Mouse (Mus musculus) MEL (cell line): ENCODE data around the gene Gm28047.

Experiments
- CHD1 ChIP-seq: IDR thresholded peaks from 2 replicates; pipeline ENCODE4 v1.6.1; 2012; ENCODE audit warnings: low read depth, mild to moderate bottlenecking, inconsistent platforms, low read length, improper control_type of control experiment
- CTCF ChIP-seq, 3 experiments: IDR thresholded peaks in 2 of 3; conservative IDR thresholded peaks in 1 of 3; 2 replicates each; pipeline ENCODE4 v1.5.1; 2011 to 2012; ENCODE audit warnings: low read length in 3 of 3, low read depth in 2 of 3, mild to moderate bottlenecking in 2 of 3, improper control_type of control experiment in 1 of 3, inconsistent platforms in 1 of 3, mixed read lengths in 1 of 3, moderate library complexity in 1 of 3; ENCODE audit not compliant: control insufficient read depth in 1 of 3, insufficient read depth in 1 of 3, poor library complexity in 1 of 3, severe bottlenecking in 1 of 3
- EP300 ChIP-seq, 2 experiments: IDR thresholded peaks; 2 replicates each; pipeline ENCODE4 v1.6.1; 2011; ENCODE audit warnings: improper control_type of control experiment in 2 of 2, low read length in 2 of 2, low read depth in 1 of 2, mild to moderate bottlenecking in 1 of 2
- ETS1 ChIP-seq: IDR thresholded peaks from 2 replicates; pipeline ENCODE4 v1.6.1; 2012; ENCODE audit warnings: low read depth, mild to moderate bottlenecking, inconsistent platforms, low read length, improper control_type of control experiment, moderate library complexity
- JUND ChIP-seq: IDR thresholded peaks from 2 replicates; pipeline ENCODE4 v1.6.1; 2011; ENCODE audit warnings: low read depth, mild to moderate bottlenecking, improper control_type of control experiment, low read length
- POLR2A ChIP-seq, 2 experiments: IDR thresholded peaks; 2 replicates each; pipeline ENCODE4 v1.6.1; 2011 to 2012; ENCODE audit warnings: low read length in 2 of 2, mild to moderate bottlenecking in 2 of 2, control low read depth in 1 of 2, improper control_type of control experiment in 1 of 2, low read depth in 1 of 2, moderate library complexity in 1 of 2; ENCODE audit not compliant: control insufficient read depth in 1 of 2, insufficient read depth in 1 of 2, poor library complexity in 1 of 2
- SIN3A ChIP-seq: IDR thresholded peaks from 2 replicates; pipeline ENCODE4 v1.6.1; 2012; ENCODE audit warnings: low read length, improper control_type of control experiment, inconsistent platforms
- TBP ChIP-seq: IDR thresholded peaks from 2 replicates; pipeline ENCODE4 v1.8.0; 2011; ENCODE audit warnings: low read depth, low read length, improper control_type of control experiment
- TCF12 ChIP-seq: IDR thresholded peaks from 2 replicates; pipeline ENCODE4 v1.6.1; 2014; ENCODE audit warnings: low read depth, mild to moderate bottlenecking, inconsistent platforms, low read length, improper control_type of control experiment, moderate library complexity
- USF1 ChIP-seq: IDR thresholded peaks from 2 replicates; pipeline ENCODE4 v1.6.1; 2014; ENCODE audit warnings: low read depth, mild to moderate bottlenecking, inconsistent platforms, low read length, improper control_type of control experiment, moderate library complexity
- USF2 ChIP-seq, 2 experiments: IDR thresholded peaks; 2 replicates each; pipeline ENCODE4 v1.6.1; 2011 to 2012; ENCODE audit warnings: improper control_type of control experiment in 2 of 2, low read length in 2 of 2, borderline replicate concordance in 1 of 2, inconsistent platforms in 1 of 2, low read depth in 1 of 2, mild to moderate bottlenecking in 1 of 2; ENCODE audit not compliant: insufficient read depth in 1 of 2

DNA sequence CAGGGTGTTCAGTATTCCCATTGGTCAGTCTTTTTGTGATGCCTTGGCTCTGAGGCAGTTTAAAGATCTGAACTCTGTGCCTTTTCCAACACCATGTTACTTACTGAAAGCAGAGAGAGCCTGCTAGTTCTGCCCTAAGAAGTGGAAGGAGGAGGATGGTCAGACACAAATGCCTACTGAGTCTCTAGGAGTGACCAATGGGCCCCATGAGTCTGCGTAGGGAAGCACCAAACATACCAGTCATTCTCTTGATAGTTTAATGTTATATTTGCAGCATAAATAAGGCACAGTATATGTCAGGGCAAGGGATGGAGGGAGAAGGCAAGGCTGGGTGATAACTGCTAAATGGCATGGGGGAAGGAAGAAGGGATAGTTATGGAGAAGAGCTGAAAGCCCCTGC lies 96.5 kb downstream of the Gm28047 start:
- TF ChIP-seq CTCF (IDR thresholded peaks at IDR 0.05 in 2 of 3, conservative IDR thresholded peaks at IDR 0.05 in 1 of 3; ENCODE audit: control insufficient read depth in 1 of 3, insufficient read depth in 1 of 3, low read depth in 2 of 3, low read length in 3 of 3, poor library complexity in 1 of 3, severe bottlenecking in 1 of 3) (no peak), USF2 (IDR thresholded peaks at IDR 0.05; ENCODE audit: borderline replicate concordance in 1 of 2, insufficient read depth in 1 of 2, low read depth in 1 of 2, low read length in 2 of 2) (no peak), EP300 (IDR thresholded peaks at IDR 0.05; ENCODE audit: low read depth in 1 of 2, low read length in 2 of 2) (no peak), USF1 (no peak), CHD1 (no peak), ETS1 (no peak), SIN3A (no peak), POLR2A (IDR thresholded peaks at IDR 0.05; ENCODE audit: control insufficient read depth in 1 of 2, insufficient read depth in 1 of 2, low read depth in 1 of 2, low read length in 2 of 2, poor library complexity in 1 of 2) (no peak), TCF12 (no peak), JUND (no peak), TBP (no peak)
